In the genomic region with DNA sequence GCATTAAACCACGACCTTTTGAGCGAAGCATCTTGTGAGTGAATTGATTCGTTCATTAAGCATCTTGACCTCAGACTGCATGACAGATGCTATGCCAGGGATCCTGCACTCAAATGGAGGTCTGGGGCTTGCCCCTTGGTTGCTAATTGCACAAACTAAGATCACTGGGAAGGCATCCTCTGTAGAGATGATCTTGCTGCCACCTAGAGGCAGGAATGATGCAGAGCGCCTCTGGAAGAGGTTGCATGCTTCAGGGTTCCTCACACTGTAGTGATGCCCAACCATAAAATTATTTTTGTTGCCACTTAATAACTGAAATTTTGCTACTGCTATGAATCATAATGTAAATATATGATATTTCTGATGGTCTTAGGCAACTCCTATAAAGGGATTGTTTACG, we compare ENCODE assay signal across 10 mouse cellular contexts. TPM values are rescaled to one million over a fixed set of nuclear protein-coding genes. Genes with fewer than 3 reads are reported as not detected.
DNase-seq lines count a peak whose midpoint lies in the region; ATAC-seq and TF ChIP-seq lines count a peak whose summit lies in the region.
"Had no signal": no experiment of that assay in that cellular context is flagged by ENCODE, and none has a peak within 500 bp of the region (broad histone marks: within the 10 kb centered on the region; RNA-seq: fewer than 3 reads in every experiment).

No protein-coding gene starts in this region.

- DNase-seq in left cerebral cortex, adult 18-20 months (ENCODE audit: low spot score in 2 of 2) = peak; percentile 45 to 54
- no peak for DNase-seq in left cerebral cortex, adult 11 months (ENCODE audit: low spot score)
- DNase-seq in adipocyte (ENCODE audit: low spot score) = peak; percentile 14
- DNase-seq in embryo, embryonic 11 days = peak; percentile 77
- DNase-seq in limb, embryonic 14.5 days (ENCODE audit: low spot score) = peak; percentile 51
- DNase-seq in right cerebral cortex, adult 18-20 months = peak; percentile 57
- no peak for DNase-seq in spleen, postnatal 14 days (ENCODE audit: low spot score in 2 of 2)

- H3K27me3 ChIP-seq in hindbrain, embryonic 16.5 days (replicated peaks; ENCODE audit: control insufficient read depth, insufficient read depth, low read length) = no peaks in the 10 kb centered on the region
- no peaks in the 10 kb centered on the region for H3K27me3 ChIP-seq in limb, embryonic 14.5 days (ENCODE audit: control insufficient read depth, insufficient read depth, low read length)
- H3K27me3 ChIP-seq: embryonic facial prominence, embryonic 12.5 days had no signal

- H3K4me2 ChIP-seq in hindbrain, embryonic 16.5 days (ENCODE audit: low read length) = no peak overlapping the region
- no peak overlapping the region for H3K4me2 ChIP-seq in limb, embryonic 14.5 days (replicated peaks; ENCODE audit: low read depth, low read length, severe bottlenecking)
- H3K4me2 ChIP-seq: embryonic facial prominence, embryonic 12.5 days; lung, embryonic 15.5 days had no signal

- 60% methylated on average over 5 of the region's 5 CpGs for WGBS in hindbrain, embryonic 16.5 days
- WGBS in limb, embryonic 14.5 days = 57% methylated on average over 5 of the region's 5 CpGs

- no peak overlapping the region for H3K27ac ChIP-seq in hindbrain, embryonic 16.5 days (ENCODE audit: low read depth, low read length)
- H3K27ac ChIP-seq in limb, embryonic 14.5 days (replicated peaks; ENCODE audit: low read depth, low read length) = no peak overlapping the region
- H3K27ac ChIP-seq: embryonic facial prominence, embryonic 12.5 days; lung, embryonic 15.5 days had no signal

- no peaks in the 10 kb centered on the region for H3K9me3 ChIP-seq in hindbrain, embryonic 16.5 days (ENCODE audit: control insufficient read depth, low read length)
- no peaks in the 10 kb centered on the region for H3K9me3 ChIP-seq in limb, embryonic 14.5 days (ENCODE audit: control insufficient read depth, low read length)
- H3K9me3 ChIP-seq: embryonic facial prominence, embryonic 12.5 days; lung, embryonic 15.5 days had no signal

- H3K4me3 ChIP-seq in hindbrain, embryonic 16.5 days (ENCODE audit: low read length) = no peak overlapping the region
- no peak overlapping the region for H3K4me3 ChIP-seq in limb, embryonic 14.5 days (replicated peaks; ENCODE audit: low read length)
- H3K4me3 ChIP-seq: embryonic facial prominence, embryonic 12.5 days; lung, embryonic 15.5 days had no signal

- peaks cover 6% of the 10 kb centered on the region for H3K4me1 ChIP-seq in hindbrain, embryonic 16.5 days (ENCODE audit: control insufficient read depth, insufficient read depth, low read depth, low read length)
- 0 out of 2 replicates have a peak, but pooled peaks cover 3% of the 10 kb centered on the region for H3K4me1 ChIP-seq in limb, embryonic 14.5 days (ENCODE audit: control insufficient read depth, insufficient read depth, low read length)
- H3K4me1 ChIP-seq: lung, embryonic 15.5 days had no signal

- TF ChIP-seq POLR2A in limb, embryonic 14.5 days (IDR thresholded peaks at IDR 0.05; ENCODE audit: borderline replicate concordance, extremely low read depth, insufficient read depth, insufficient read length) = no peak

- peak; percentile 73 for ATAC-seq in hindbrain, embryonic 16.5 days
- no peak for ATAC-seq in limb, embryonic 14.5 days (ENCODE audit: low FRiP score, low read depth)

- H3K9ac ChIP-seq in hindbrain, embryonic 16.5 days (ENCODE audit: low read depth, low read length) = no peak overlapping the region
- no peak overlapping the region for H3K9ac ChIP-seq in limb, embryonic 14.5 days (ENCODE audit: low read depth, low read length, severe bottlenecking)
- H3K9ac ChIP-seq: embryonic facial prominence, embryonic 12.5 days; lung, embryonic 15.5 days had no signal

- no peaks in the 10 kb centered on the region for H3K36me3 ChIP-seq in hindbrain, embryonic 16.5 days (ENCODE audit: control insufficient read depth, insufficient read depth, low read length)
- H3K36me3 ChIP-seq in limb, embryonic 14.5 days (ENCODE audit: control insufficient read depth, insufficient read depth, low read length) = no peaks in the 10 kb centered on the region
- H3K36me3 ChIP-seq: embryonic facial prominence, embryonic 12.5 days; lung, embryonic 15.5 days had no signal

RNA-seq across cellular contexts. Expression of a gene that starts 37.3 kb away (rescaled TPM):
- total RNA-seq in left cerebral cortex, adult 18-20 months (2021) = 1 to 10 TPM; 5.8 to 6.3 TPM
- polyA plus RNA-seq in hindbrain, embryonic 16.5 days (2015; fragmentation: Nextera tagmentation; extraction: Ambion mirVana) = 3.7 and 4.3 TPM in 2 replicates
- 3.1 and 3.2 TPM in 2 replicates for polyA plus RNA-seq in limb, embryonic 14.5 days (2012; rRNA removed)
- 4.0 and 5.0 TPM in 2 replicates for polyA plus RNA-seq in limb, embryonic 14.5 days (2014; fragmentation: Nextera tagmentation; extraction: Ambion mirVana)

Comparison
In these comparisons a context has a peak if more than half of its experiments do, and no peak if none do; other contexts are left out.
1. DNase-seq: peak in left cerebral cortex, adult 18-20 months (2 of 2), adipocyte (single experiment), embryo, embryonic 11 days (single experiment), limb, embryonic 14.5 days (single experiment) and right cerebral cortex, adult 18-20 months (single experiment); none in left cerebral cortex, adult 11 months (single experiment) and spleen, postnatal 14 days (0 of 2).